Mouse (Mus musculus) C2C12 (cell line): ENCODE measurements around the gene Kdm6b. TPM values are rescaled to one million over a fixed set of nuclear protein-coding genes. Genes with fewer than 3 reads are reported as not detected.
A peak's percentile ranks its signal among the peaks of the same experiment; 100 is the strongest.

Experiments
- H3K27me3 ChIP-seq: one replicate; pipeline ENCODE4 v1.6.1; 2011; ENCODE audit not compliant: control insufficient read depth, insufficient read depth, insufficient read length
- H3K36me3 ChIP-seq: one replicate; pipeline ENCODE4 v1.6.1; 2011; ENCODE audit not compliant: control insufficient read depth, insufficient read depth
- H3K4me3 ChIP-seq: one replicate; pipeline ENCODE4 v1.5.1; 2011; ENCODE audit warnings: mild to moderate bottlenecking, control low read depth; ENCODE audit not compliant: poor library complexity, insufficient read depth, severe bottlenecking
- H3K79me2 ChIP-seq: one replicate; pipeline ENCODE4 v1.6.1; 2011; ENCODE audit not compliant: control insufficient read depth, insufficient read depth
- H3K79me3 ChIP-seq: one replicate; pipeline ENCODE4 v1.6.1; 2011; ENCODE audit warnings: low read depth, control low read depth
- H3ac ChIP-seq: one replicate; pipeline ENCODE3; 2011; ENCODE audit warnings: low read depth; ENCODE audit not compliant: control insufficient read depth, insufficient read length
- CEBPB ChIP-seq: IDR thresholded peaks from one replicate; pipeline ENCODE4 v1.6.1; 2011; ENCODE audit warnings: low read depth, mild to moderate bottlenecking, control low read depth, moderate library complexity
- CTCF ChIP-seq: IDR thresholded peaks from one replicate; pipeline ENCODE4 v1.5.1; 2011; ENCODE audit not compliant: control insufficient read depth, insufficient read depth, insufficient read length
- FOSL1 ChIP-seq: IDR thresholded peaks from one replicate; pipeline ENCODE4 v1.8.0; 2011; ENCODE audit warnings: mild to moderate bottlenecking, low read length; ENCODE audit not compliant: poor library complexity, insufficient read depth, severe bottlenecking
- MAX ChIP-seq: IDR thresholded peaks from one replicate; pipeline ENCODE4 v1.6.1; 2011; ENCODE audit warnings: mild to moderate bottlenecking, control low read depth
- MYOD1 ChIP-seq: IDR thresholded peaks from one replicate; pipeline ENCODE4 v1.6.1; 2011; ENCODE audit warnings: low read depth; ENCODE audit not compliant: control insufficient read depth, insufficient read length
- MYOG ChIP-seq: IDR thresholded peaks from one replicate; pipeline ENCODE4 v1.6.1; 2011; ENCODE audit not compliant: control insufficient read depth, insufficient read length; ENCODE audit errors: extremely low read depth
- USF1 ChIP-seq: IDR thresholded peaks from one replicate; pipeline ENCODE4 v1.6.1; 2011; ENCODE audit warnings: low read depth, mild to moderate bottlenecking, control low read depth, moderate library complexity
- polyA plus RNA-seq: library from polyadenylated mRNA; unstranded; fragments of >200 nt; fragmentation: generic; extraction: Trizol; gene quantifications from one replicate; pipeline ENCODE4 v1.2.1, GENCODE M21; 2012; ENCODE audit warnings: missing spikeins

Gene Kdm6b
- polyA plus RNA-seq, 1 experiment: 9.0 TPM

GRCm38 (mm10) chr11:69410310-69411072 is 3.0 kb downstream of the Kdm6b start:
- no peak for TF ChIP-seq MYOG
- no peak for TF ChIP-seq CTCF
- peak; percentile 38 for TF ChIP-seq MYOD1
- TF ChIP-seq CEBPB: peak; percentile 24
- peaks cover 48% of the 10 kb centered on the region for H3K36me3 ChIP-seq
- peaks cover 51% of the 10 kb centered on the region for H3K79me3 ChIP-seq
- H3ac ChIP-seq: peak overlapping the region; percentile 64
- H3K27me3 ChIP-seq: no peaks in the 10 kb centered on the region
- H3K79me2 ChIP-seq: peaks cover 98% of the 10 kb centered on the region
- peak overlapping the region; percentile 69 for H3K4me3 ChIP-seq

- H3ac ChIP-seq: peak overlapping the region; percentile 64
- no peaks in the 10 kb centered on the region for H3K27me3 ChIP-seq
- peaks cover 98% of the 10 kb centered on the region for H3K79me2 ChIP-seq
- peaks cover 52% of the 10 kb centered on the region for H3K36me3 ChIP-seq
- H3K79me3 ChIP-seq: peaks cover 49% of the 10 kb centered on the region
- H3K4me3 ChIP-seq: peak overlapping the region; percentile 69
- TF ChIP-seq USF1 (no peak), MYOG (no peak), FOSL1 (no peak), CEBPB (no peak), MYOD1 (no peak), CTCF (no peak), MAX (no peak)
Measured at GRCm38 (mm10) chr11:69410045-69410309, 3.5 kb downstream of the Kdm6b start.

- TF ChIP-seq CEBPB: no peak
- TF ChIP-seq CTCF: no peak
- TF ChIP-seq MYOG: no peak
- TF ChIP-seq USF1: peak; percentile 46
- TF ChIP-seq MAX: no peak
- TF ChIP-seq MYOD1: no peak
- TF ChIP-seq FOSL1: no peak
Measured at GRCm38 (mm10) chr11:69409378-69410044, 4.0 kb downstream of the Kdm6b start.

GRCm38 (mm10) chr11:69408541-69409377 is 4.7 kb downstream of the Kdm6b start:
- peaks cover 89% of the 10 kb centered on the region for H3K79me2 ChIP-seq
- no peak for TF ChIP-seq MYOG
- no peak for TF ChIP-seq CEBPB
- no peak for TF ChIP-seq CTCF
- no peak for TF ChIP-seq MYOD1
- TF ChIP-seq USF1: no peak
- TF ChIP-seq MAX: no peak
- no peak for TF ChIP-seq FOSL1

More at GRCm38 (mm10) chr11:69409378-69410044, 4.0 kb downstream of the Kdm6b start:
- Histone ChIP-seq H3K27me3 (no peaks in the 10 kb centered on the region), H3ac (peak overlapping the region; percentile 88), H3K4me3 (peak overlapping the region; percentile 69), H3K79me3 (peaks cover 49% of the 10 kb centered on the region), H3K79me2 (peaks cover 97% of the 10 kb centered on the region), H3K36me3 (peaks cover 56% of the 10 kb centered on the region)

GRCm38 (mm10) chr11:69407724-69408004 is 5.8 kb downstream of the Kdm6b start:
- Histone ChIP-seq H3K79me3 (peaks cover 33% of the 10 kb centered on the region), H3ac (no peak overlapping the region), H3K4me3 (no peak overlapping the region), H3K27me3 (no peaks in the 10 kb centered on the region), H3K36me3 (peaks cover 53% of the 10 kb centered on the region), H3K79me2 (peaks cover 78% of the 10 kb centered on the region)
- no peak for TF ChIP-seq MAX
- no peak for TF ChIP-seq MYOG
- no peak for TF ChIP-seq CTCF
- TF ChIP-seq USF1: no peak
- TF ChIP-seq MYOD1: no peak
- no peak for TF ChIP-seq CEBPB
- TF ChIP-seq FOSL1: no peak

More at GRCm38 (mm10) chr11:69408541-69409377, 4.7 kb downstream of the Kdm6b start:
- Histone ChIP-seq H3K79me3 (peaks cover 41% of the 10 kb centered on the region), H3K27me3 (no peaks in the 10 kb centered on the region), H3K36me3 (peaks cover 58% of the 10 kb centered on the region), H3ac (peak overlapping the region; percentile 88), H3K4me3 (peak overlapping the region; percentile 69)
